Mouse (Mus musculus) neural tube, embryonic 12.5 days (tissue): ENCODE results near the gene Tgfb1i1. TPM values are rescaled to one million over a fixed set of nuclear protein-coding genes. Genes with fewer than 3 reads are reported as not detected.
A peak's percentile ranks its signal among the peaks of the same experiment; 100 is the strongest.

Source experiments
- ATAC-seq: fragments of 200-750 bp; cut with Nextera tagmentation; 2 replicates; pipeline ENCODE4 v1.8.0; 2017; ENCODE audit warnings: low read depth, mild to moderate bottlenecking, moderate TSS enrichment, moderate library complexity; ENCODE audit not compliant: low FRiP score
- H3K27ac ChIP-seq: fragments of 300-500 bp; sonication (generic); 2 replicates; pipeline ENCODE4 v1.5.1; 2016
- H3K27me3 ChIP-seq: fragments of 300-500 bp; sonication (generic); replicated peaks from 2 replicates; pipeline ENCODE4 v1.6.1; 2016; ENCODE audit warnings: mild to moderate bottlenecking
- H3K36me3 ChIP-seq: fragments of 300-500 bp; sonication (generic); 2 replicates; pipeline ENCODE4 v1.6.1; 2016; ENCODE audit warnings: mild to moderate bottlenecking
- H3K4me1 ChIP-seq: fragments of 300-500 bp; sonication (generic); 2 replicates; pipeline ENCODE4 v1.6.1; 2016
- H3K4me2 ChIP-seq: fragments of 300-500 bp; sonication (generic); replicated peaks from 2 replicates; pipeline ENCODE4 v1.6.1; 2016; ENCODE audit warnings: mild to moderate bottlenecking
- H3K4me3 ChIP-seq: fragments of 300-500 bp; sonication (generic); 2 replicates; pipeline ENCODE4 v1.5.1; 2016
- H3K9ac ChIP-seq: fragments of 300-500 bp; sonication (generic); 2 replicates; pipeline ENCODE4 v1.6.1; 2016; ENCODE audit warnings: mild to moderate bottlenecking
- H3K9me3 ChIP-seq: fragments of 300-500 bp; sonication (generic); 2 replicates; pipeline ENCODE4 v1.6.1; 2016; ENCODE audit warnings: mild to moderate bottlenecking
- WGBS: fragments of 180-500 bp; shearing (Covaris S2); methylation state at CpG from one replicate; pipeline ENCODE4 v1.1.7; 2016; 5-methylcytosine and 5-hydroxymethylcytosine counted together
- polyA plus RNA-seq: library from polyadenylated mRNA; unstranded; fragments of >200 nt; fragmentation: Nextera tagmentation; extraction: Ambion mirVana; gene quantifications from 2 replicates; pipeline ENCODE4 v1.2.1, GENCODE M21; 2016

Gene Tgfb1i1
- polyA plus RNA-seq, 1 experiment from 2014 or later: 38.3 TPM

DNA sequence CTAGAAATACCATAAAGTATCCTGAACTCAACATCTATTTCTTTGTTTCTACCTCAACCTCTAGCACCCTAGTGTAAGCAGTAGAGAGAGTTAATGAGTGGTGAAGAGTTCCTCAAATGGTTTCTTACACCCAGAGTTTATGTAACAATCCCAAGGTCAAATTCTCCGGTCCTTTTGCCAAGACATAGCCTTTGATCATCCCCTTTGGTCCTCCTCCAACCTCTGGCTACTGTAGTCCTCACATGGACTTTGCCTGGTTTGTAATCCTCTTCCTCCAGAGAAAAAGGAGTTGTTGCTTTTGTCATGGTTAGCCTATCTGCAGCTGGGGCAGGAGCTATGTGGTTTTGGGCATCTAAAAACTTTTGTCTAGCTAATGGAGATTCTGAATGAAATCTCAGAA is 11.1 kb upstream of the Tgfb1i1 start:
- H3K27ac ChIP-seq: no peak overlapping the region
- 95% methylated on average over 1 of the region's 1 CpGs for WGBS

GRCm38 (mm10) chr7:128236426-128236825 is 10.2 kb upstream of the Tgfb1i1 start:
- H3K27me3 ChIP-seq: no peaks in the 10 kb centered on the region
- H3K4me1 ChIP-seq: no peaks in the 10 kb centered on the region; the same call in none of the 2 replicates
- no peak overlapping the region for H3K4me3 ChIP-seq
- 93% methylated on average over 13 of the region's 13 CpGs for WGBS
- H3K36me3 ChIP-seq: peaks cover 16% of the 10 kb centered on the region
- peak overlapping the region; percentile 47; the same call in 1 of the 2 replicates for H3K9ac ChIP-seq
- H3K4me2 ChIP-seq: peak overlapping the region; percentile 88
- no peaks in the 10 kb centered on the region for H3K9me3 ChIP-seq
- no peak overlapping the region for H3K27ac ChIP-seq
- no peak for ATAC-seq

More for the DNA sequence above, 11.1 kb upstream of the Tgfb1i1 start:
- ATAC-seq: no peak
- H3K4me2 ChIP-seq: no peak overlapping the region
- H3K9me3 ChIP-seq: no peaks in the 10 kb centered on the region
- H3K9ac ChIP-seq: no peak overlapping the region
- no peak overlapping the region for H3K4me3 ChIP-seq
- H3K27me3 ChIP-seq: no peaks in the 10 kb centered on the region
- H3K4me1 ChIP-seq: no peaks in the 10 kb centered on the region; the same call in none of the 2 replicates
- H3K36me3 ChIP-seq: peaks cover 8% of the 10 kb centered on the region

DNA sequence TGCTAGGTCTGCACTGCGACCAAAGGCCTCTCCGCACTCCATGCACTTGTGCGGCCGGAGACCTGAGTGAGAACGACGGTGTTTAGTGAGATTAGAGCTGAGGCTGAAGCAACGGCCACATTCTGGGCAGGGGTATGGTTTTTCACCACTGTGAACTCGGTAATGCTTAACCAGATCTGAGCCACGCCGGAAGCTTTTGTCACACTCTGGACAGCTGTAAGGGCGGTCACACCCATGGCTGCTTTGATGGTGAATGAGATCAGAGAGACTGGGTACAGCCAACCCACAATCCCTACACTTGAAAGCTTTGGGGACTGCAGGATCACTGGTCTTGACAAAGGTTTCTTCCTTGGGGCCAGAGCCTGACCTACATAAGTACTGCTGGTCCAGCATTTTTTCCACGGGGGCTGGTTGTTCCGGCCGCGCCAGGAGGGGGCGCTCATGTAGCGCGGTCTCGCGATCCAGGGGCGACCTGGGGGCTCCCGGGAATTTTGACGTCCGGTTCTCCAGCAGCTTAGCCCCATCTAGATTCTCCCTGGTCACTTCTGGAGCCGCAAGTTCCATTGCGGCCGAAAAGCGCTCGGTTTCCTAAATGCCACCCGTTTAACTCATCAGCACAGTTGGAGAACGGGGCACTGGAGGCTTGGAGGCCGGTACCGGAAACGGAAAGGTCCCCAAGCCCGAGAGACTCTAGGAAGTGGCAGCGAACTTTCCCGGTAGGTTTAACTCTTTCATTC is 9.6 kb upstream of the Tgfb1i1 start, which contains the start of gene Armc5:
Armc5 (plus strand) TSS at position 487 of the 737 bp plus-strand sequence.
- H3K4me1 ChIP-seq: no peaks in the 10 kb centered on the region; the same call in none of the 2 replicates
- H3K9ac ChIP-seq: peak within 1 kb of the TSS; percentile 73
- peak; percentile 19; the same call in 1 of the 2 replicates for ATAC-seq
- 27% methylated on average over 37 of the region's 37 CpGs for WGBS
- H3K4me2 ChIP-seq: peak within 1 kb of the TSS; percentile 88
- peaks cover 20% of the 10 kb centered on the region for H3K36me3 ChIP-seq
- peak within 1 kb of the TSS; percentile 83 for H3K27ac ChIP-seq
- no peaks in the 10 kb centered on the region for H3K27me3 ChIP-seq
- H3K4me3 ChIP-seq: peak within 1 kb of the TSS; percentile 64
- no peaks in the 10 kb centered on the region for H3K9me3 ChIP-seq

- Histone ChIP-seq H3K27me3 (no peaks in the 10 kb centered on the region), H3K36me3 (peaks cover 25% of the 10 kb centered on the region), H3K4me3 (peak overlapping the region; percentile 64), H3K9ac (peak overlapping the region; percentile 47), H3K9me3 (no peaks in the 10 kb centered on the region), H3K27ac (peak overlapping the region; percentile 83; the same call in 1 of the 2 replicates), H3K4me2 (peak overlapping the region; percentile 88), H3K4me1 (no peaks in the 10 kb centered on the region; the same call in none of the 2 replicates)
- under 1% methylated on average over 25 of the region's 25 CpGs for WGBS
- no peak for ATAC-seq
Observed at GRCm38 (mm10) chr7:128237593-128237926, 9.1 kb upstream of the Tgfb1i1 start.

DNA sequence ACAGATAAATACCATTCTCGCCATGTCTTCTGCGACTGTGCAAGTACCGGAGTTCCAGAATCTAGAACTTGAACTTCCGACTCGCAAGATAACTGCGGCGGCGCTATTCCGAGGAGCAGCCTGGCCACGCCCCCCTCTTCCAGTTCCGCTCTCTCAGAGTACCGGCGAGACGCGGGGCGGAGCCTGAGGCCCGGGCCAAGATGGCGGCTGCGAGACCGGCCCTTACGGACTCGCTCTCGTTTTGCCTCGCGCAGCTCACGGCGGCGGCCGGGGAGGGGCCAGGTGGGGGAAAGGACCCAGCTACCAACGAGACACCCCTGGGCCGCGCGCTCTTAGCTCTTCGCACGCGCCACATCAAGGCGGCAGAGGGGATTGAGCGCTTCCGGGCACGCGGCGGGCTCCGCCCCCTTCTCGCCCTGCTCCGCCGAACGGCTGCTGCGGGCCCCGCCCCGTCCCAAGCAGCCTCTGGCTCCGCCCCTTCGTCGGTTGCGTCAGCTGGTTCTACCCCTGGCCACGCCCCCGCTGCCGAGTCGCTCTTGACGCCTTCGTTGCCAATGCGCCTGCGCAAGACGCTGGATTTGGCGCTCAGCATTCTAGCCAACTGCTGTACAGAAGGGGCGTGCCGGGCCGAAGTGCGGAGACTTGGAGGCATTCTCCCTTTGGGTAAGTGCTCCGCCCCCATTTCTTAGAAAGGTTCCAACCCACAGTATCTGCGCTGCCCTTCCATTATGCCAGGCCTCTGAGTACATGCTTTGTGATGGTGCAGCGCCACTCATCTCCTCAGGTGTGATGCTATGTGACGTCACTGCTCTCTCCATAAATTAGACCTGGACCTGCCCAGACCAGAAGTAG is 8.5 kb upstream of the Tgfb1i1 start, which contains the start of gene 9130023H24Rik:
9130023H24Rik (minus strand) TSS at position 105 of the 852 bp plus-strand sequence.
- Histone ChIP-seq H3K4me3 (peak within 1 kb of the TSS; percentile 64), H3K27me3 (no peaks in the 10 kb centered on the region), H3K9ac (peak within 1 kb of the TSS; percentile 73), H3K9me3 (no peaks in the 10 kb centered on the region), H3K4me1 (no peaks in the 10 kb centered on the region; the same call in none of the 2 replicates), H3K4me2 (peak within 1 kb of the TSS; percentile 88), H3K27ac (peak within 1 kb of the TSS; percentile 83), H3K36me3 (peaks cover 31% of the 10 kb centered on the region)
- peak; percentile 91 for ATAC-seq
- under 1% methylated on average over 72 of the region's 72 CpGs for WGBS

GRCm38 (mm10) chr7:128238991-128239390 is 7.6 kb upstream of the Tgfb1i1 start:
- ATAC-seq: no peak

DNA sequence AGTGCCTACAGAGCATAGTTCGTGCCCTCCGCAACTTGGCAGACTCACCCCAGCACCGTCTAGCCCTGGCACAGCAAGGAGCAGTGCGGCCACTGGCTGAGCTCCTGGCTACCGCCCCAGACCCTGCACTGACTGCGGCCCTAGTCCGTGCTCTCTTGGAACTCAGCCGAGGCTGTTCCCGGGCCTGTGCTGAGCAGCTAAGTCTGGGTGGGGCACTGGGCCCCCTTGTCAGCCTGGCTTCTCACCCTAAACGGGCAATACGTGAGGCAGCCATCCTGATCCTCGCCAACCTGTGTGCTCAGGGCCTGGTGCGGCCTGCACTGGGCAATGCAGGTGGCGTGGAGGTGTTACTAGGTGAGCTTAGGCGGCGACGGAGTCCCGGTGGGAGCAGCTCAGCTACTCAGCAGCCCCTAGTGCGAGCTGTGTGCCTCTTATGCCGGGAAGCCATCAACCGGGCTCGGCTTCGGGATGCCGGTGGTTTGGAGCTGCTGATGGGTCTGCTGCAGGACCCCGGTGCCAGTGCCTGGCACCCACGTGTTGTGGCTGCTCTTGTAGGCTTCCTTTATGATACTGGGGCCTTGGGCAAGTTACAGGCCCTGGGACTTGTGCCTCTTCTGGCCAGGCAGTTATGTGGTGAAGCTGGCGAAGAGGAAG is 6.4 kb upstream of the Tgfb1i1 start:
- 94% methylated on average over 27 of the region's 27 CpGs for WGBS
- Histone ChIP-seq H3K9ac (0 out of 2 replicates have a peak overlapping the region, but pooled peaks have one; percentile 8), H3K27ac (no peak overlapping the region), H3K4me1 (no peaks in the 10 kb centered on the region; the same call in none of the 2 replicates), H3K4me2 (no peak overlapping the region), H3K27me3 (no peaks in the 10 kb centered on the region), H3K4me3 (no peak overlapping the region), H3K36me3 (peaks cover 48% of the 10 kb centered on the region), H3K9me3 (no peaks in the 10 kb centered on the region)
- no peak for ATAC-seq

More at GRCm38 (mm10) chr7:128238991-128239390, 7.6 kb upstream of the Tgfb1i1 start:
- Histone ChIP-seq H3K4me1 (no peaks in the 10 kb centered on the region; the same call in none of the 2 replicates), H3K9ac (no peak overlapping the region), H3K9me3 (no peaks in the 10 kb centered on the region), H3K27me3 (no peaks in the 10 kb centered on the region), H3K4me3 (peak overlapping the region; percentile 64), H3K27ac (no peak overlapping the region), H3K36me3 (peaks cover 35% of the 10 kb centered on the region), H3K4me2 (peak overlapping the region; percentile 88)
- WGBS: 28% methylated on average over 4 of the region's 4 CpGs

DNA sequence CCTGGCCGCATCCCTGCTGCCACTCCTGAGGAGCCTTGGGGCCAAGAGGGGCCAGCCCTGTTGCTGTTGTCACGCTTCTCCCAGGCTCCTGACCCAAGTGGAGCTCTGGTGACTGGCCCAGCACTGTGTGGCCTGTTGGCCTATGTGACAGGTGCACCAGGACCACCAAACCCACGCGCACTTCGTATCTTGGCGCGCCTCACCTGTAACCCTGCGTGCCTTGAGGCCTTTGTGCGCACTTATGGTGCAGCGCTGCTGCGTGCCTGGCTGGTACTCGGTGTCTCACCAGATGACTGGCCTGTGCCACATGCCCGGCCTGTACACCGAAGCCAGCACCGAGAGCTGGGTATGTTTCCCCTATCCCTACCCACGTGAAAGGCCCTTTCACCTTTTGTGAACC is 4.3 kb upstream of the Tgfb1i1 start:
- no peak overlapping the region for H3K9ac ChIP-seq
- H3K27me3 ChIP-seq: 0 out of 2 replicates have a peak, but pooled peaks cover 5% of the 10 kb centered on the region
- H3K4me2 ChIP-seq: no peak overlapping the region
- H3K9me3 ChIP-seq: no peaks in the 10 kb centered on the region
- no peak for ATAC-seq
- H3K27ac ChIP-seq: no peak overlapping the region
- 96% methylated on average over 16 of the region's 16 CpGs for WGBS
- peaks cover 49% of the 10 kb centered on the region for H3K36me3 ChIP-seq
- peaks cover 9% of the 10 kb centered on the region for H3K4me1 ChIP-seq
- no peak overlapping the region for H3K4me3 ChIP-seq

DNA sequence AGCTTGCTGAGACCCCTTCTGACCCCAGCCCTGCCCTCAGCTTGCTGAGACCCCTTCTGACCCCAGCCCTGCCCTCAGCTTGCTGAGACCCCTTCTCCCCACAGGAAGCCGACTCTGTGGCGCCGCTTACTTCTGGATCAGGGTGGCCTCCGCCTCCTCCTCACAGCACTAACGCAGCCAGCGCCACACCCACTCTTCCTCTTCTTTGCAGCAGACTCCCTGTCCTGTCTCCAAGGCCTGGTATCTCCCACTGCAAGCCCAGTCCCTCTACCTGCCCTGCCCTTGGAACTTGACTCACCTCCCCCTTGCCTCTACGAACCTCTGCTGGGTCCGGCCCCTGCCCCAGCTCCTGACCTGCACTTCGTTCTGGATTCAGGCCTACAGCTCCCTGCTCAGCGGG is 2.7 kb upstream of the Tgfb1i1 start:
- H3K4me1 ChIP-seq: peaks cover 9% of the 10 kb centered on the region
- WGBS: 66% methylated on average over 10 of the region's 10 CpGs
- ATAC-seq: no peak
- H3K4me2 ChIP-seq: no peak overlapping the region
- H3K9ac ChIP-seq: no peak overlapping the region
- no peak overlapping the region for H3K27ac ChIP-seq
- H3K36me3 ChIP-seq: peaks cover 49% of the 10 kb centered on the region
- no peaks in the 10 kb centered on the region for H3K9me3 ChIP-seq
- 0 out of 2 replicates have a peak, but pooled peaks cover 5% of the 10 kb centered on the region for H3K27me3 ChIP-seq
- no peak overlapping the region for H3K4me3 ChIP-seq

GRCm38 (mm10) chr7:128244410-128245025 is 2.1 kb upstream of the Tgfb1i1 start:
- no peak overlapping the region for H3K4me3 ChIP-seq
- no peak overlapping the region for H3K9ac ChIP-seq
- H3K27me3 ChIP-seq: 0 out of 2 replicates have a peak, but pooled peaks cover 5% of the 10 kb centered on the region
- no peak overlapping the region for H3K4me2 ChIP-seq
- H3K27ac ChIP-seq: no peak overlapping the region
- WGBS: 86% methylated on average over 18 of the region's 18 CpGs
- no peak for ATAC-seq
- H3K9me3 ChIP-seq: no peaks in the 10 kb centered on the region
- peaks cover 9% of the 10 kb centered on the region for H3K4me1 ChIP-seq
- peaks cover 49% of the 10 kb centered on the region for H3K36me3 ChIP-seq

- H3K4me3 ChIP-seq: no peak overlapping the region
- H3K9ac ChIP-seq: no peak overlapping the region
- H3K36me3 ChIP-seq: peaks cover 41% of the 10 kb centered on the region
- no peaks in the 10 kb centered on the region for H3K9me3 ChIP-seq
- WGBS: 85% methylated on average over 4 of the region's 4 CpGs
- no peak overlapping the region for H3K4me2 ChIP-seq
- peaks cover 9% of the 10 kb centered on the region for H3K4me1 ChIP-seq
- ATAC-seq: no peak
- no peak overlapping the region for H3K27ac ChIP-seq
- H3K27me3 ChIP-seq: 0 out of 2 replicates have a peak, but pooled peaks cover 5% of the 10 kb centered on the region
Observed at GRCm38 (mm10) chr7:128245547-128245946, 1.1 kb upstream of the Tgfb1i1 start.
